Mouse (Mus musculus) lung, embryonic 16.5 days (tissue): ENCODE measurements around the gene Ivd. TPM values are rescaled to one million over a fixed set of nuclear protein-coding genes. Genes with fewer than 3 reads are reported as not detected.

Experiments used
- ATAC-seq: fragments of 200-750 bp; cut with Nextera tagmentation; 2 replicates; pipeline ENCODE4 v1.8.0; 2017; ENCODE audit warnings: low read depth, mild to moderate bottlenecking, moderate library complexity
- H3K27ac ChIP-seq: fragments of 300-500 bp; sonication (generic); 2 replicates; pipeline ENCODE4 v1.5.1; 2014; ENCODE audit warnings: mild to moderate bottlenecking, control low read depth, low read length
- H3K27me3 ChIP-seq: fragments of 300-500 bp; sonication (generic); 2 replicates; pipeline ENCODE4 v1.6.1; 2014; ENCODE audit warnings: low read depth, low read length, mixed read lengths; ENCODE audit not compliant: control insufficient read depth, insufficient read depth
- H3K36me3 ChIP-seq: fragments of 300-500 bp; sonication (generic); 2 replicates; pipeline ENCODE4 v1.6.1; 2014; ENCODE audit warnings: low read length; ENCODE audit not compliant: control insufficient read depth, insufficient read depth
- H3K4me1 ChIP-seq: fragments of 300-500 bp; sonication (generic); replicated peaks from 2 replicates; pipeline ENCODE4 v1.6.1; 2014; ENCODE audit warnings: low read length, mixed read lengths; ENCODE audit not compliant: control insufficient read depth, insufficient read depth
- H3K4me2 ChIP-seq: fragments of 300-500 bp; sonication (generic); 2 replicates; pipeline ENCODE4 v1.6.1; 2014; ENCODE audit warnings: low read depth, low read length, control low read depth
- H3K4me3 ChIP-seq: fragments of 300-500 bp; sonication (generic); 2 replicates; pipeline ENCODE4 v1.5.1; 2014; ENCODE audit warnings: mild to moderate bottlenecking, low read length, control low read depth
- H3K9ac ChIP-seq: fragments of 300-500 bp; sonication (generic); 2 replicates; pipeline ENCODE4 v1.6.1; 2014; ENCODE audit warnings: low read length, control low read depth
- H3K9me3 ChIP-seq: fragments of 300-500 bp; sonication (generic); 2 replicates; pipeline ENCODE4 v1.6.1; 2016; ENCODE audit warnings: low read length; ENCODE audit not compliant: control insufficient read depth
- WGBS: fragments of 180-500 bp; shearing (Covaris S2); extraction: QIAGEN DNeasy Blood & Tissue Kit; methylation state at CpG from one replicate; pipeline ENCODE4 v1.1.7; 2014; 5-methylcytosine and 5-hydroxymethylcytosine counted together
- polyA plus RNA-seq: library from polyadenylated mRNA; unstranded; fragments of >200 nt; fragmentation: Nextera tagmentation; extraction: Ambion mirVana; gene quantifications from 2 replicates; pipeline ENCODE4 v1.2.1, GENCODE M21; 2015

Ivd gene
- 77.9 and 94.5 TPM in 2 replicates for polyA plus RNA-seq

DNA sequence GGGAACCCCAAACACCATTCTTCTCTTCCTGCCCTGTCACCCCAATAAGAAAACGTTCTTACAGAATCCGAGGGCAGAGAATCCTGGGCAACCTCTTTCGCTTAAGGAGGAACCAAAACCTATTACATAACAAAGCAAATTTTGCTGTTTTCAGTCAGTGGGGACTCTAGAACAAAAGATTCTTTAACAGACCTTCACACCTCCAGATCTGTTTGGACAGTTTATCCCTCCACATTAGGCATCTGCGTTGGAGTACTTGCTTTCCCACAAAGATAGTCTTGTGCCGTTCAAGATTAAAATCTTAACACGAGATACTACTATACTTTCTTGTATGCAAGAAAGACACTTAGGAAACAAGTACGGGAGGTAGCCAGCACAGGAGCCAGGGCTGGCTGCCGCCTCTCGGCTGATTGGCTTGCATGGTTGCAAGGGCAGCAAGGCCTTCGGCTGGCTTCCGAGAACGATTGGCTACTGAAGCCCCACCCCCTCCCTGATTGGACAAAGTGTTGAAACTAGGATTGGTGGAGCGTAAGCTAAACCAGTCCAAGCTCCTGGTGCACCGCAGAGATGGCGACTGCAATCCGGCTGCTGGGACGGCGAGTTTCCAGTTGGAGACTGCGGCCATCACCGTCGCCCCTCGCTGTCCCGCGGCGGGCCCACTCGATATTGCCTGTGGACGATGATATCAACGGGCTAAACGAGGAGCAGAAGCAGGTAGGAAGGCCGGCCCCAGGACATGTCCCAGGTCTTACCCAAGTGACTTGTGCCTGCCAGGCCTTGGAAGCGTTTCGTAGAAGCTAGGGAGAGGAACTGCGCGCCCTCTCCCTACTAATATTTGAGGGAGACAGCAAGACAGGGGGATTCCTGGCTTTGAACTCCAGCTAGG lies at the start of gene Ivd:
Gene Ivd (plus strand): TSS at position 501 of the 886 bp plus-strand sequence.
- Histone ChIP-seq H3K36me3 (no peaks in the 10 kb centered on the region), H3K9me3 (no peaks in the 10 kb centered on the region), H3K4me1 (peaks cover 9% of the 10 kb centered on the region), H3K27me3 (no peaks in the 10 kb centered on the region), H3K4me2 (peak within 1 kb of the TSS; percentile 74), H3K9ac (peak within 1 kb of the TSS; percentile 87), H3K4me3 (peak within 1 kb of the TSS; percentile 82), H3K27ac (peak within 1 kb of the TSS; percentile 71)
- peak; percentile 100 for ATAC-seq
- WGBS, result under 1% methylated on average over 34 of the region's 34 CpGs

DNA sequence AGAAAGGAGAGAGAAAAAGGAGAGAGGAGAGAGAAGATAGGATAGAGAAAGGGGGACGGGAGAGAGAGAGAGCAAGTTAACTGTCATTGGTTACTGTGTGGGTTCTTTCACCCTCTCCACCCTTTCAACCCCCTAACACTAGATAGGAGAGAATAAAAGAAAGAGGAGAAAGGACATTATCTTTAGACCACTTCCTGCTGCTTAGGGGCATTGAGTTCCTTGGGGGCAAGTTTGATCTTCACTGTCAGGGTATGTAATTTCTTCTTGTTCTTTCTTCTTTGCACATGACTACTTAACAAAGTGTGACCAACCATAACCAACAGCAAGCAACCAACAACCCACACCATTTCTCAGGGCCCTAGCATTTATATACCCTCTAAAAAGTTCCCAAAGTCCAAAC lies 49.0 kb upstream of the Ivd start:
- no peak overlapping the region for H3K27ac ChIP-seq
- ATAC-seq, result no peak
- H3K4me3 ChIP-seq, result no peak overlapping the region
- peaks cover 16% of the 10 kb centered on the region for H3K4me1 ChIP-seq
- peaks cover 2% of the 10 kb centered on the region for H3K36me3 ChIP-seq
- WGBS, result 50% methylated on average over 1 of the region's 1 CpGs
- H3K9ac ChIP-seq, result no peak overlapping the region
- no peak overlapping the region for H3K4me2 ChIP-seq
- no peaks in the 10 kb centered on the region for H3K9me3 ChIP-seq
- no peaks in the 10 kb centered on the region for H3K27me3 ChIP-seq

DNA sequence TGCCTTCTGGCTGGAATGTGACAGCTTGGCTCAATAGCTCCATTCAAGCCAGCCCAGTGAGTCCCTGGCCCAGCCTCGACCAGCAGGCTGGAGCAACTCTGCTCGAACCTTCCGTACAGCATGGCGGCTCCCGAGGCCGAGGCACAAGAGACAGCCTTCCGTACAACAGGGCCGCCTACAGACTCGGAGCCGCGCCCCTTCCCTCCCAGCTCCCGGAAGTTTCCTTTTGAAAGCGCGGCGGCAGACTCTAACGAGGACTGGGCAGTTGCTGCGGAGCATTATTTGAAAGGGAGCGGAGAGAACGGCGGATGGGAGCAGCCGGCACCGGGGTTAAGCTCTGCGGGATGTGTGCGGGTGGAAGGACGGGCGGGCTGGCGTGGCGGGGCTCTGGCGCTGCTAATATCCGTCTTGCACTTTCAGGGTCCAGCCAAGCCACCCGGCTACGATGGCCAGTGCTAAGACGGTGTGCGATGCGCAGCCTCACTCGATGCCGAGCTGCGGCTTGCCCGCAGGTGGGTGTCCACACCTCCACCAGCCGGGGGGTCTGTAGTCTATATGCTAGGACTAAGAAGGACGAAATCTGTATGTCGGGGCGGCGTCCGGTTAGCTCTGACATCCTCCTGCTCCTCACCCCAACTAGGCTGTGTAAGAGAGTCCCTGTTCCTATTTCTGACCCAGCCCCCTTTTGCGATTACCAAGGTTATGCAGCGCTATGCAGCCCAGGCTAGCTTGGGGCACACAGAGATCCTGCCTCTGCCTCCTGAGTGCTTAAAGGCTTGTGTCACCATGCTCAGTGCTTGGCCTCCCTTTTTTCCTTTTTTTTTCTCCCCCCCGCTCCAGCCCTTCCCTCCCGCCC lies 47.5 kb upstream of the Ivd start, which contains the start of gene Knstrn:
Gene Knstrn (plus strand): TSS at position 23 of the 856 bp plus-strand sequence.
- H3K27ac ChIP-seq, result peak within 1 kb of the TSS; percentile 65
- peak within 1 kb of the TSS; percentile 87 for H3K9ac ChIP-seq
- WGBS, result under 1% methylated on average over 49 of the region's 49 CpGs
- peaks cover 9% of the 10 kb centered on the region for H3K36me3 ChIP-seq
- H3K4me2 ChIP-seq, result peak within 1 kb of the TSS; percentile 73
- peak within 1 kb of the TSS; percentile 77 for H3K4me3 ChIP-seq
- H3K4me1 ChIP-seq, result peaks cover 16% of the 10 kb centered on the region
- no peaks in the 10 kb centered on the region for H3K27me3 ChIP-seq
- no peaks in the 10 kb centered on the region for H3K9me3 ChIP-seq
- ATAC-seq, result peak; percentile 97

DNA sequence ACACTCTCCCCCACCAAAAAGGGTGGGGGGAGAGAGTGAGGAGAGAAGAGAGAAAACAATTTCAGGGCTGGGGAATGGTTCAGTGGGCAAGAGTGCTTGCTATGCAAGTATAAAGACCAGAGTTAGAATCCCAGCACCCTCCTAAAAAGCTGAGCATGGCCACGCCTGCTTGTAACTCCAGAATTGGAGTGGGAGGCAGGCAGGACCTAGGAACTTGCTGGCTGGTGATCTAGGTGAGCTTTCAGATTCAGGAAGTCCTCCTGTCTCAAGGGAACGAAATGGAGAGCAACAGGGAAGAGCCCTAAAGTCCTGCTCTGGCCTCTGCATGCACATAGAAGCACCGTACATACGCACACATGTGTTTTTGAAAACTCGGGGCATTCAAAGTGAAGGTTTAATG lies 39.0 kb upstream of the Ivd start:
- H3K36me3 ChIP-seq, result peaks cover 46% of the 10 kb centered on the region
- ATAC-seq, result no peak
- no peak overlapping the region for H3K9ac ChIP-seq
- no peak overlapping the region for H3K4me3 ChIP-seq
- no peaks in the 10 kb centered on the region for H3K4me1 ChIP-seq
- no peak overlapping the region for H3K4me2 ChIP-seq
- H3K9me3 ChIP-seq, result no peaks in the 10 kb centered on the region
- WGBS, result 88% methylated on average over 5 of the region's 5 CpGs
- no peaks in the 10 kb centered on the region for H3K27me3 ChIP-seq
- no peak overlapping the region for H3K27ac ChIP-seq

DNA sequence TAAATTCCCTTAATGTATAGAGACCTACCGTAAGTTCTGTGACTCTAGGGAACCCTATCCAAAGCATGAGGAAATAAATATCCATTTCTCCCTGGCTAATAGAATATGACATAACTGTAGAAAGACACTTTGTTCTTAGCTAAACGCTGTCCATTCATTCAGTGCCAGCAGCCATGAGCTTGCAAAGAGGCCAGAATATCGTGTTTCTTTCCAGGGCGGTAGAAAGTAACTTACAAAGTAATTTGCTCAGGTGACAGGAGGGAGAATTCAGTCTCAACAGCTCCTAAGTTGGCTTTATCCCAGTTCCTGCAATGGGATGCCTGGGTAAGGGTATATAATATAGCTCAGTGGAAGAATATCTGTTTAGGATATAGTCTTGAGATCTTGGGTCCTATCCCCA lies 37.4 kb upstream of the Ivd start:
- Histone ChIP-seq H3K9me3 (no peaks in the 10 kb centered on the region), H3K27me3 (no peaks in the 10 kb centered on the region), H3K4me3 (no peak overlapping the region), H3K36me3 (peaks cover 43% of the 10 kb centered on the region), H3K9ac (no peak overlapping the region), H3K4me1 (no peaks in the 10 kb centered on the region), H3K27ac (no peak overlapping the region), H3K4me2 (no peak overlapping the region)
- WGBS, result 94% methylated on average over 4 of the region's 4 CpGs
- no peak for ATAC-seq

DNA sequence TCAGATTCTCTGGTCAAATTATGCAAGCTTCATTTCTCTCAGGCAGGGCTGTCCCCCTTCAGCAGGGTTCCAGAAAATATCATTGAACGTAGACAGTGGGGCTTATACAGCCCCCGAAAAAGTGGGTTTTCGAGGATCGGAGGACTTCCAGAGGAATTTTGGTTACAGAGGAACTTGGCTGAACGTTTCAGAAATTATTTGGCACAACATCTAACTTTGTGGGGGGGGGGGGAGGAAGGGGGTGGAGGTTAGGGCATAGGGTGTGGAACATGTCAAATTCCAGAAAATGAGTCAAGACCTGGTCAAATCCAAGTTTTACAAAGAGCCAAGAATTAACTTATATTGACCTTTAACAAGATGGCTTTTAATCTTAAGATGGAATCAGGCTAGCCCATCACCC lies 32.7 kb upstream of the Ivd start:
- Histone ChIP-seq H3K9ac (no peak overlapping the region), H3K27ac (no peak overlapping the region), H3K4me3 (no peak overlapping the region), H3K36me3 (peaks cover 53% of the 10 kb centered on the region), H3K4me1 (no peaks in the 10 kb centered on the region), H3K9me3 (no peaks in the 10 kb centered on the region), H3K4me2 (no peak overlapping the region), H3K27me3 (no peaks in the 10 kb centered on the region)
- no peak for ATAC-seq
- 81% methylated on average over 5 of the region's 5 CpGs for WGBS

DNA sequence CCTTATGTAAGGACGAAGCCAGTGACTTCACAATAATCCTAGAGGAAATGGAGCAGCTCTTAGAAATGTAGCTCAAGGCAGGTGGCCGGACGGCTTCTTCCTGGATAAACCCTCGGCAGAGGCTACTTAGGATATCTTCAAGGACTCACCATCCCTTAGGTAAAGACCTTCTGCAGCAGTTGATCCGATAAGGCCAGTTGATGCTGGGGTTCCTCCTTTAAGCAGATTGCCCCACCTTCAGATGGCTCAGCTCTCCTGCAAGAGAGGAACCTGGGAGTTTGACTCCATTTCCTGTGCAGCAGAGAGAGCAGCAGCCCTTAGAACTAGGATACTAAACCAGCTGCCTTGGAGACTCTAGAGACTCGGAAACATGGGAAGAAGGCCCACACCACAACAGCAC lies 27.7 kb upstream of the Ivd start:
- 92% methylated on average over 6 of the region's 6 CpGs for whole genome bisulfite sequencing

DNA sequence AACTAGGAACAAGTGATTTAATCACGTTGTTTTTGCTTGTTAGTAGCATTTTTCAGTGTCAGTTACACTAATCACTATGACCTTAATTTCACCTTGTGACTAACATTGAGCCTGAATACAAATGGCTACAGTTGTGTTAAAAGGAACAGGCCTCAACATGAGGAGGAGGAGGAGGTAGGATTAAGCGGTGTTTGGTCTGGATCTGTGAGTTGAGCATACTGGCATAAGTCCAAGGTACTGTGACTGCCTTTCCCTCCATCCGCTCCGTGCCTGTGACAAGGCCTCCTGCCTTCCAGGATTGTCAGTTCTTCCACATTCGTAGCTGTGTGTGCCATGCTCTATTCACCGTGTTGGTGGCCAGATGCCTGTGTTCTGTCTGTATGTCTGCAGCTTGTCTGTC lies 26.6 kb upstream of the Ivd start:
- H3K4me1 ChIP-seq, result no peaks in the 10 kb centered on the region
- H3K27ac ChIP-seq, result no peak overlapping the region
- H3K4me2 ChIP-seq, result no peak overlapping the region
- H3K36me3 ChIP-seq, result peaks cover 38% of the 10 kb centered on the region
- no peaks in the 10 kb centered on the region for H3K9me3 ChIP-seq
- 71% methylated on average over 6 of the region's 6 CpGs for WGBS
- ATAC-seq, result no peak
- no peak overlapping the region for H3K9ac ChIP-seq
- no peak overlapping the region for H3K4me3 ChIP-seq
- H3K27me3 ChIP-seq, result no peaks in the 10 kb centered on the region

More for the DNA sequence above, 27.7 kb upstream of the Ivd start:
- Histone ChIP-seq H3K4me2 (no peak overlapping the region), H3K4me1 (no peaks in the 10 kb centered on the region), H3K36me3 (peaks cover 39% of the 10 kb centered on the region), H3K27ac (no peak overlapping the region), H3K9me3 (no peaks in the 10 kb centered on the region), H3K9ac (no peak overlapping the region), H3K27me3 (no peaks in the 10 kb centered on the region), H3K4me3 (no peak overlapping the region)
- no peak for ATAC-seq

DNA sequence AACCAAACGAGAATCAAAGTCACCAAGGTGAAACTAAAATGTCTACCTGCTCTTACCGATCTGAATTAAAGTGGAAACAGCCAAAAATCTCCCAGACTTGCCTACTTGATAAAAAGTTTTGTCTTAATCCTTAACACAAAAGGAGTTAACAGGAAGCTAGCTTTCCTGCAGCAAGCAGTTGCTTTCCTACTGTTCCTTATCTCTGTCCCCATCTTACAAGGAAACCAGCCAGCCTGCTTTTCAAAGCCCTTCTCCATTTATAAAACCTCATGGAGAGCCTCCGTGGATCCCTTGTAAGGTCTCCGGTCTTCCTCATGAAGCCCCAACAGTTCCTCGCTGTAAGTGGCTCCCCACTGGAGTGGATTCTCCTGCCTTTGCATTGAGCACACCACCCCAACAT lies 23.4 kb upstream of the Ivd start:
- Histone ChIP-seq H3K36me3 (peaks cover 17% of the 10 kb centered on the region), H3K4me3 (no peak overlapping the region), H3K9ac (no peak overlapping the region), H3K9me3 (no peaks in the 10 kb centered on the region), H3K4me1 (no peaks in the 10 kb centered on the region), H3K27ac (no peak overlapping the region), H3K4me2 (peak overlapping the region; percentile 5; the same call in 1 of the 2 replicates), H3K27me3 (no peaks in the 10 kb centered on the region)
- no peak for ATAC-seq
- 24% methylated on average over 5 of the region's 5 CpGs for WGBS
